Mouse (Mus musculus): ENCODE results near the gene Tph1.

- no peak for TF ChIP-seq POLR2A (IDR thresholded peaks at IDR 0.05; ENCODE audit: low read depth, low read length)
- no peak for TF ChIP-seq CTCF (conservative IDR thresholded peaks at IDR 0.05; ENCODE audit: insufficient read depth, insufficient read length, low read depth, low read length)
Measured at GRCm38 (mm10) chr7:46712250-46712649, 39.9 kb upstream of the Tph1 start.

Data from kidney, adult 2 months (tissue).